Mouse (Mus musculus) kidney, postnatal 0 days (tissue): ENCODE results near the gene Sdcbp2. TPM values are rescaled to one million over a fixed set of nuclear protein-coding genes. Genes with fewer than 3 reads are reported as not detected.
"Not testable (repeated sequence)": the region's sequence is repeated elsewhere in the genome, so short reads cannot be mapped to it uniquely, and the experiment has no call there.

Experiments used
- ATAC-seq: fragments of 200-750 bp; cut with Nextera tagmentation; replicated peaks from 2 replicates; pipeline ENCODE4 v1.8.0; 2017; ENCODE audit warnings: low read depth, moderate number of reproducible peaks, moderate TSS enrichment, moderate library complexity; ENCODE audit not compliant: low FRiP score
- DNase-seq: peaks from one replicate; pipeline ENCODE4 v3.0.0-alpha.2; 2016; ENCODE audit warnings: low spot score
- H3K27ac ChIP-seq: fragments of 300-500 bp; sonication (generic); 2 replicates; pipeline ENCODE4 v1.5.1; 2014; ENCODE audit warnings: mild to moderate bottlenecking
- H3K27me3 ChIP-seq: fragments of 300-500 bp; sonication (generic); 2 replicates; pipeline ENCODE4 v1.6.1; 2014; ENCODE audit warnings: low read length, mixed read lengths; ENCODE audit not compliant: insufficient read depth
- H3K36me3 ChIP-seq: fragments of 300-500 bp; sonication (generic); 2 replicates; pipeline ENCODE4 v1.6.1; 2014; ENCODE audit warnings: low read length, mixed read lengths; ENCODE audit not compliant: insufficient read depth
- H3K4me1 ChIP-seq: fragments of 300-500 bp; sonication (generic); replicated peaks from 2 replicates; pipeline ENCODE4 v1.6.1; 2014; ENCODE audit warnings: antibody characterized with exemption, low read length, mixed read lengths; ENCODE audit not compliant: insufficient read depth
- H3K4me2 ChIP-seq: fragments of 300-500 bp; sonication (generic); 2 replicates; pipeline ENCODE4 v1.6.1; 2014; ENCODE audit warnings: mild to moderate bottlenecking, low read length, moderate library complexity, mixed read lengths
- H3K4me3 ChIP-seq: fragments of 300-500 bp; sonication (generic); replicated peaks from 2 replicates; pipeline ENCODE4 v1.5.1; 2014; ENCODE audit warnings: low read depth, low read length
- H3K9ac ChIP-seq: fragments of 300-500 bp; sonication (generic); 2 replicates; pipeline ENCODE4 v1.6.1; 2014; ENCODE audit warnings: low read depth, low read length
- H3K9me3 ChIP-seq: fragments of 300-500 bp; sonication (generic); replicated peaks from 2 replicates; pipeline ENCODE4 v1.6.1; 2016; ENCODE audit warnings: low read length, inconsistent platforms, mixed read lengths
- CTCF ChIP-seq: IDR thresholded peaks from 2 replicates; pipeline ENCODE4 v1.5.1; 2016; ENCODE audit warnings: antibody characterized with exemption, low read depth, mild to moderate bottlenecking, moderate library complexity
- WGBS: fragments of 180-500 bp; shearing (Covaris S2); extraction: QIAGEN DNeasy Blood & Tissue Kit; methylation state at CpG from one replicate; pipeline ENCODE4 v1.1.7; 2014; 5-methylcytosine and 5-hydroxymethylcytosine counted together
- polyA plus RNA-seq: library from polyadenylated mRNA; unstranded; fragments of >200 nt; fragmentation: Nextera tagmentation; extraction: Ambion mirVana; gene quantifications from 2 replicates; pipeline ENCODE4 v1.2.1, GENCODE M21; 2015

Gene Sdcbp2
- polyA plus RNA-seq, 1 experiment from 2014 or later = 1.9 TPM

- WGBS = 18% methylated on average over 4 of the region's 4 CpGs
- H3K27me3 ChIP-seq = no peaks in the 10 kb centered on the region
- H3K9me3 ChIP-seq = no peaks in the 10 kb centered on the region
- H3K4me2 ChIP-seq = no peak overlapping the region
- no peaks in the 10 kb centered on the region for H3K36me3 ChIP-seq
- H3K27ac ChIP-seq = no peak overlapping the region
- TF ChIP-seq CTCF = no peak
- no peak overlapping the region for H3K4me3 ChIP-seq
- H3K4me1 ChIP-seq = no peaks in the 10 kb centered on the region
- no peak overlapping the region for H3K9ac ChIP-seq
- ATAC-seq = no peak
- DNase-seq = no peak
Measured at GRCm38 (mm10) chr2:151603630-151604029, 31.2 kb downstream of the Sdcbp2 start.

GRCm38 (mm10) chr2:151605437-151605987, 33.1 kb downstream of the Sdcbp2 start:
- Histone ChIP-seq H3K4me2 (no peak overlapping the region), H3K4me1 (no peaks in the 10 kb centered on the region), H3K9me3 (no peaks in the 10 kb centered on the region), H3K27me3 (no peaks in the 10 kb centered on the region), H3K36me3 (no peaks in the 10 kb centered on the region), H3K27ac (no peak overlapping the region), H3K4me3 (no peak overlapping the region), H3K9ac (0 out of 2 replicates have a peak overlapping the region, but pooled peaks have one; percentile 18)
- DNase-seq (no peak), ATAC-seq (0 out of 2 replicates have a peak, but pooled peaks have one; percentile 12)
- 47% methylated on average over 8 of the region's 11 CpGs for WGBS
- no peak for TF ChIP-seq CTCF

GRCm38 (mm10) chr2:151608435-151608834, 36.0 kb downstream of the Sdcbp2 start:
- no peak overlapping the region for H3K4me3 ChIP-seq
- 65% methylated on average over 1 of the region's 1 CpGs for WGBS
- no peak for ATAC-seq

GRCm38 (mm10) chr2:151609974-151610373, 37.6 kb downstream of the Sdcbp2 start:
- Histone ChIP-seq H3K36me3 (no peaks in the 10 kb centered on the region), H3K9me3 (no peaks in the 10 kb centered on the region), H3K4me1 (no peaks in the 10 kb centered on the region), H3K4me2 (no peak overlapping the region), H3K4me3 (no peak overlapping the region), H3K9ac (no peak overlapping the region), H3K27me3 (no peaks in the 10 kb centered on the region), H3K27ac (no peak overlapping the region)
- WGBS = 15% methylated on average over 3 of the region's 3 CpGs
- DNase-seq (peak; percentile 61), ATAC-seq (peak; percentile 86)
- no peak for TF ChIP-seq CTCF

More at GRCm38 (mm10) chr2:151608435-151608834, 36.0 kb downstream of the Sdcbp2 start:
- Histone ChIP-seq H3K9me3 (no peaks in the 10 kb centered on the region), H3K9ac (no peak overlapping the region), H3K27me3 (no peaks in the 10 kb centered on the region), H3K4me1 (no peaks in the 10 kb centered on the region), H3K36me3 (no peaks in the 10 kb centered on the region), H3K4me2 (no peak overlapping the region), H3K27ac (no peak overlapping the region)
- TF ChIP-seq CTCF = no peak
- no peak for DNase-seq

GRCm38 (mm10) chr2:151615779-151616178, 43.4 kb downstream of the Sdcbp2 start:
- H3K9me3 ChIP-seq, H3K4me2 ChIP-seq, H3K9ac ChIP-seq, H3K27ac ChIP-seq, H3K4me3 ChIP-seq, H3K4me1 ChIP-seq, H3K36me3 ChIP-seq, H3K27me3 ChIP-seq, DNase-seq, ATAC-seq: not testable (repeated sequence)
- WGBS = 71% methylated on average over 6 of the region's 8 CpGs

GRCm38 (mm10) chr2:151616551-151617329, 44.3 kb downstream of the Sdcbp2 start:
- no peak for TF ChIP-seq CTCF
- 44% methylated on average over 6 of the region's 6 CpGs for WGBS
- H3K4me2 ChIP-seq = no peak overlapping the region
- no peak overlapping the region for H3K9ac ChIP-seq
- no peak overlapping the region for H3K4me3 ChIP-seq
- H3K27ac ChIP-seq = no peak overlapping the region
- DNase-seq = no peak
- no peaks in the 10 kb centered on the region for H3K36me3 ChIP-seq
- no peaks in the 10 kb centered on the region for H3K4me1 ChIP-seq
- no peak for ATAC-seq
- no peaks in the 10 kb centered on the region for H3K9me3 ChIP-seq
- no peaks in the 10 kb centered on the region for H3K27me3 ChIP-seq
